Mouse (Mus musculus) heart, postnatal 36 days (tissue): ENCODE data around the gene Rhog. TPM values are rescaled to one million over a fixed set of nuclear protein-coding genes. Genes with fewer than 3 reads are reported as not detected.
"Not testable (repeated sequence)": the region's sequence is repeated elsewhere in the genome, so short reads cannot be mapped to it uniquely, and the experiment has no call there.

ENCODE experiments used
- DNase-seq, 2 experiments: peaks; one replicate each; pipeline ENCODE4 v3.0.0; 2021 to 2022
- intact Hi-C: fragments of 180-260 bp; cut with DNase I; formaldehyde crosslinking; loops from one replicate; pipeline ENCODE4 v1.15.1; 2025
- total RNA-seq, 2 experiments: library from RNA; stranded (reverse); gene quantifications; 2 replicates each; pipeline ENCODE4 v1.2.3; 2021

Rhog gene
- 10 to 100 TPM; 24.7 to 35.3 TPM for total RNA-seq

GRCm38 (mm10) chr7:102255954-102256353, at the start of gene Rhog:
TSS of gene Rhog (minus strand) at chr7:102256054.
- intact Hi-C loops = no loop called here
- DNase-seq = no peak

- DNase-seq = no peak
- intact Hi-C loops = no loop called here
Measured at GRCm38 (mm10) chr7:102305596-102305995, 49.7 kb upstream of the Rhog start.

- no peak for DNase-seq
- intact Hi-C loops = loop anchor here (5.0 kb wide), 1 partner anchor 35 kb away; no protein-coding TSS in a partner anchor
Measured at GRCm38 (mm10) chr7:102302471-102302870, 46.6 kb upstream of the Rhog start.

GRCm38 (mm10) chr7:102300761-102301160, 44.9 kb upstream of the Rhog start:
- DNase-seq = no peak
- intact Hi-C loops = loop anchor here (5.0 kb wide), 1 partner anchor 37 kb away; no protein-coding TSS in a partner anchor

GRCm38 (mm10) chr7:102293234-102293633, 37.4 kb upstream of the Rhog start:
- no peak for DNase-seq
- intact Hi-C loops = no loop called here

GRCm38 (mm10) chr7:102292228-102292627, 36.4 kb upstream of the Rhog start:
- intact Hi-C loops = no loop called here

GRCm38 (mm10) chr7:102289466-102289865, 33.6 kb upstream of the Rhog start:
- intact Hi-C loops = no loop called here
- no peak for DNase-seq

More at GRCm38 (mm10) chr7:102292228-102292627, 36.4 kb upstream of the Rhog start:
- no peak for DNase-seq

- intact Hi-C loops = no loop called here
- peak; percentile 47 to 48 for DNase-seq
Measured at GRCm38 (mm10) chr7:102282261-102282660, 26.4 kb upstream of the Rhog start.

- no peak for DNase-seq
- intact Hi-C loops = no loop called here
Measured at GRCm38 (mm10) chr7:102281403-102281802, 25.5 kb upstream of the Rhog start.

- intact Hi-C loops = no loop called here
- DNase-seq = peak; percentile 26 to 28
Measured at GRCm38 (mm10) chr7:102272422-102272948, 16.6 kb upstream of the Rhog start.

GRCm38 (mm10) chr7:102268395-102268748, 12.5 kb upstream of the Rhog start:
- intact Hi-C loops = loop anchor here (10.0 kb wide), 1 partner anchor 296 kb away; the partner anchor contains the start of gene Trim21
- DNase-seq = no peak

GRCm38 (mm10) chr7:102267601-102268394, 11.9 kb upstream of the Rhog start, which contains the start of gene Stim1:
TSS of gene Stim1 (plus strand) at chr7:102267806.
- DNase-seq = peak in 1 of 2 experiments; percentile 75
- intact Hi-C loops = loop anchor here (2.0 to 10.0 kb wide), 2 partner anchors 149 to 297 kb away; partner anchors contain the start of gene Trim21

- DNase-seq = peak; percentile 95 to 97
- intact Hi-C loops = loop anchor here (2.0 to 10.0 kb wide), 2 partner anchors 150 to 298 kb away; partner anchors contain the start of gene Trim21
Measured at GRCm38 (mm10) chr7:102267113-102267579, 11.3 kb upstream of the Rhog start.

- no peak for DNase-seq
- intact Hi-C loops = loop anchor here (2.0 to 10.0 kb wide), 2 partner anchors 150 to 298 kb away; partner anchors contain the start of gene Trim21
Measured at GRCm38 (mm10) chr7:102266401-102267042, 10.7 kb upstream of the Rhog start.

GRCm38 (mm10) chr7:102266021-102266400, 10.2 kb upstream of the Rhog start:
- DNase-seq = not testable (repeated sequence)
- intact Hi-C loops = loop anchor here (2.0 to 10.0 kb wide), 2 partner anchors 151 to 299 kb away; partner anchors contain the start of gene Trim21

GRCm38 (mm10) chr7:102263020-102263419, 7.2 kb upstream of the Rhog start:
- intact Hi-C loops = loop anchor here (10.0 kb wide), 1 partner anchor 302 kb away; the partner anchor contains the start of gene Trim21
- DNase-seq = no peak

- intact Hi-C loops = loop anchor here (10.0 kb wide), 1 partner anchor 304 kb away; the partner anchor contains the start of gene Trim21
- DNase-seq = no peak
Measured at GRCm38 (mm10) chr7:102260518-102260917, 4.7 kb upstream of the Rhog start.

GRCm38 (mm10) chr7:102259716-102260479, 4.0 kb upstream of the Rhog start:
- intact Hi-C loops = loop anchor here (10.0 kb wide), 1 partner anchor 305 kb away; the partner anchor contains the start of gene Trim21
- DNase-seq = no peak

- intact Hi-C loops = loop anchor here (1.0 kb wide), 1 partner anchor 159 kb away; no protein-coding TSS in a partner anchor
- no peak for DNase-seq
Measured at GRCm38 (mm10) chr7:102258753-102259152, 2.9 kb upstream of the Rhog start.

GRCm38 (mm10) chr7:102258189-102258588, 2.3 kb upstream of the Rhog start:
- DNase-seq = peak; percentile 80 to 88
- intact Hi-C loops = loop anchor here (1.0 kb wide), 1 partner anchor 159 kb away; no protein-coding TSS in a partner anchor
